Mouse (Mus musculus) heart, postnatal 10 days (tissue): ENCODE results near the gene Rab6a. TPM values are rescaled to one million over a fixed set of nuclear protein-coding genes. Genes with fewer than 3 reads are reported as not detected.
A peak's percentile ranks its signal among the peaks of the same experiment; 100 is the strongest.

ENCODE experiments used
- DNase-seq, 2 experiments: peaks; one replicate each; pipeline ENCODE4 v3.0.0; 2021
- intact Hi-C: fragments of 180-260 bp; cut with DNase I; formaldehyde crosslinking; loops from one replicate; pipeline ENCODE4 v1.15.1; 2025
- total RNA-seq, 2 experiments: library from RNA; stranded (reverse); gene quantifications; 2 replicates each; pipeline ENCODE4 v1.2.3; 2021

Gene Rab6a
- total RNA-seq, 2 experiments from 2014 or later: 77.2 to 78.6 TPM

GRCm38 (mm10) chr7:100678052-100678451 lies 70.8 kb downstream of the Rab6a start:
- intact Hi-C loops: no loop called here
- no peak for DNase-seq

- no peak for DNase-seq
- intact Hi-C loops: no loop called here
Measured at GRCm38 (mm10) chr7:100678948-100679880, 72.0 kb downstream of the Rab6a start.

- intact Hi-C loops: no loop called here
Measured at GRCm38 (mm10) chr7:100681132-100681531, 73.9 kb downstream of the Rab6a start.

GRCm38 (mm10) chr7:100683241-100683640 lies 76.0 kb downstream of the Rab6a start:
- intact Hi-C loops: no loop called here
- no peak for DNase-seq

More at GRCm38 (mm10) chr7:100681132-100681531, 73.9 kb downstream of the Rab6a start:
- no peak for DNase-seq

GRCm38 (mm10) chr7:100684081-100684480 lies 76.9 kb downstream of the Rab6a start:
- intact Hi-C loops: loop anchor here (1.0 to 2.0 kb wide), 3 partner anchors 39 to 183 kb away; no protein-coding TSS in a partner anchor
- DNase-seq: no peak

- peak; percentile 55 to 72 for DNase-seq
- intact Hi-C loops: loop anchor here (1.0 to 2.0 kb wide), 3 partner anchors 39 to 182 kb away; no protein-coding TSS in a partner anchor
Measured at GRCm38 (mm10) chr7:100684538-100684937, 77.3 kb downstream of the Rab6a start.

GRCm38 (mm10) chr7:100685061-100686030 lies 78.1 kb downstream of the Rab6a start:
- intact Hi-C loops: loop anchor here (1.0 to 5.0 kb wide), 3 partner anchors 114 to 181 kb away; no protein-coding TSS in a partner anchor
- peak; percentile 79 to 88 for DNase-seq

- intact Hi-C loops: loop anchor here (5.0 kb wide), 1 partner anchor 129 kb away; no protein-coding TSS in a partner anchor
- DNase-seq: no peak
Measured at GRCm38 (mm10) chr7:100688471-100688870, 81.3 kb downstream of the Rab6a start.

Other genes starting within 250 kb of the Rab6a start
- 10 to 100 TPM; 11.2 to 13.1 TPM for gene C2cd3, start 235.2 kb upstream of the Rab6a start, total RNA-seq
- 10 to 100 TPM; 43.5 to 44.8 TPM for gene Ppme1, start 235.1 kb upstream of the Rab6a start, total RNA-seq
- 100 to 1,000 TPM in 1 of 2 experiments, 10 to 100 TPM in 1; 62.7 to 107 TPM for gene Ucp3, start 134.4 kb upstream of the Rab6a start, total RNA-seq
- gene Ucp2, start 114.1 kb upstream of the Rab6a start, total RNA-seq: 100 to 1,000 TPM; 835 to 891 TPM
- gene Dnajb13, start 92.5 kb upstream of the Rab6a start, total RNA-seq: not detected
- gene Coa4, start 70.3 kb upstream of the Rab6a start, total RNA-seq: 10 to 100 TPM in 1 of 2 experiments, 1 to 10 TPM in 1; 8.4 to 15.3 TPM
- gene Mrpl48, start 891 bp downstream of the Rab6a start, total RNA-seq: 10 to 100 TPM; 70.3 to 70.4 TPM
- 1 to 10 TPM; 1.6 to 2.3 TPM for gene Plekhb1, start 55.0 kb downstream of the Rab6a start, total RNA-seq
- gene Fam168a, start 99.2 kb downstream of the Rab6a start, total RNA-seq: 10 to 100 TPM; 52.7 to 53.7 TPM